Mouse (Mus musculus): ENCODE results near the gene Ttc36.
"Not testable (repeated sequence)": the region's sequence is repeated elsewhere in the genome, so short reads cannot be mapped to it uniquely, and the experiment has no call there.

Gene Ttc36

GRCm38 (mm10) chr9:44772750-44773651 is 29.9 kb downstream of the Ttc36 start:
- DNase-seq (ENCODE audit: low spot score) = peak; percentile 98

DNA sequence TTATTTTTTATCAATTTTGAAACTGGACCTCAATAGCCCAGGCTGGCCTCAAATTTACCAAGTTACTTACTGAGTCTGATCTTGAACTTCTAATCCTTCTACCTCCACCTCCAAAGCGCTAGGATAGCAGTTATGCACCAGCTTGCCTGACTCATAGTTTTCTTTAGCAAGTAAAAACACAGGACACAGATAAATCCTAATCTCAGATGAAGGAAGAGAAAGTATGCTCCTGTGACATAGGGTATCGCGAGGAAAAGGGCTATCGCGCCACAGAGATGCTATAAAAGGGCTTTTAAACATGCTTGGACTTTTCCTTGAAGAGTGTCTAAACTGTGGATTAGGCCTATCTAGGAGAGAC is 30.5 kb downstream of the Ttc36 start:
- DNase-seq (ENCODE audit: low spot score) = no peak

GRCm38 (mm10) chr9:44771376-44771775 is 31.5 kb downstream of the Ttc36 start:
- no peak for DNase-seq (ENCODE audit: low spot score)

DNA sequence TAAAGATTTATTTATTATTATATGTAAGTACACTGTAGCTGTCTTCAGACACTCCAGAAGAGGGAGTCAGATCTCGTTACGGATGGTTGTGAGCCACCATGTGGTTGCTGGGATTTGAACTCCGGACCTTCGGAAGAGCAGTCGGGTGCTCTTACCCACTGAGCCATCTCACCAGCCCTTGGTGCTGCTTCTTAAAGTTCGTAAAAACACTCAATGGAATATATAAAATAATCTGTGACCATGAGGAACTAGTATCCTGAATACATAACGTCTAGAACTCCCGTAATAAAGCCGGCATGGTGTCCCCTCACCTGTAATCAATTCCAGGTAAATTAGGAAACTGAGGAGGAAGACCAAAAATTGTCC is 34.9 kb downstream of the Ttc36 start:
- DNase-seq (ENCODE audit: low spot score) = not testable (repeated sequence)

DNA sequence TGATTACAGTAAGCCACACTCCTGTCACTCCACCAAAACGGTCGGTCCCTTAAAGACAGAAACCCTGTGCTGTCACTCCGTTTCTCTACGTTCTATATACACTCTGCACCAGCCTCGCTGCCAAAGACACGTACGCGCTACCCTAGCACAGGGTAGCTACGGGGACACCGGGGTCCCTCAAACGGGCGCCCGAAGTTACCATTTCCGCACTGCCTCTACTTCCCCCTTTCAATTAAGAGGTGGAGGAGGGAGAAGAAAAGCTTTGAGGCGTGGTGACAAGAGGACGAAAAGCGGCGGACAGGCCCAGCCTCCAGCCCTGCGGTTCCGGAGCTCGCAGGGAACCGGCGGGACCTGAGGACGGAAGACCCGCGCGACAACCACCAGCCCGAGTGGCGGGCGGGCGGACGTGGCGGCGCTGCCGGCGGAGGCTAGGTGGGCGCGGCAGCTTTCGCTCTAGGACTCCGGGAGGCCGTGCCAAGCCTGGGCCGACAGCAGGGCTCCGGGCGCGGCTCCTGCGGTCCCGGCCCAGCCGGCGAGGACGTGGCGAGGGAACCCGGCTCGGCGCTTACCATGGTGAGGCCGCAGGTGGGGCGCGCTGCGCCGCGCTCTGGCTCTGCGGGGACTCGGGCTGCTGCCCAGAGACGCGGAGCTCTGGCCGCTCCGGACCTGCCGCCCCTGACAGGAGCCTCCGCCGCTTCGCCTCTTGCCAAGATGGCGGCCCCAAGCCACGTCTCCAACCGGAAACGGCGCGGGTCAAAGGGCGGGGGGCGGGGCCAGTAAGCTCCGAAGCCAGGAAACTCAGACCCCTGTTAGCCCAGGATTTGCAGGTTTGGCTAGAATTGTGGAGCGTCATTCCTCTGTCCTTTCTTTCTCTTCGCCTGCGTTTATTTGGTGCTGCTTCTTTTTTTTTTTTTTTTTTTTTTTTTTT is 35.5 kb downstream of the Ttc36 start, which contains the start of the genes Arcn1 and Ift46:
Arcn1 (minus strand) TSS at position 745 of the 928 bp plus-strand sequence.
Ift46 (plus strand) TSS at position 808 of the 928 bp plus-strand sequence.
- DNase-seq (ENCODE audit: low spot score) = peak; percentile 95

DNA sequence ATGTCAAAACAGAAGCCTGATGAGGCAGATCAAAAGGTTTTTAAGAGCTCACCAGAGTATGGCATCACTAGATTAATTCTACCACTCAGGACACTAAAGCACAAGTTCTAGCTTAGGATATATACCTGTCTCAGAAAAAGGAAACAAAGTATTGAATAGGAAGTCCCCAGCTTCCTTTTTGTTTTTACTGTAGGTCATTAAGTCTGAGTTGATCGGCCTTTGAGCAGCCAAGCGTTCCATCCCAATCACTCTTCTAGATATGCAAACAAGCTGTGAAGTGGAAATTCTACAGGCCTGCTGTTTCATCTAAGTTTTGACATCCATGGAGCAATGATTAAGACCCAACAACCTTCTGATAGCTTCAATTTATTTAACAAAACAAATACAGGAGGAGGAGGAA is 42.0 kb downstream of the Ttc36 start:
- DNase-seq (ENCODE audit: low spot score) = no peak
